Mouse (Mus musculus) natural killer cell, adult 2 months (primary cell): ENCODE data around the gene Rftn2.
"Not testable (repeated sequence)": the region's sequence is repeated elsewhere in the genome, so short reads cannot be mapped to it uniquely, and the experiment has no call there.

Experiments used
- DNase-seq, 2 experiments: peaks; one replicate each; pipeline ENCODE4 v3.0.0; 2022; ENCODE audit warnings: low spot score in 2 of 2

Gene Rftn2

DNA sequence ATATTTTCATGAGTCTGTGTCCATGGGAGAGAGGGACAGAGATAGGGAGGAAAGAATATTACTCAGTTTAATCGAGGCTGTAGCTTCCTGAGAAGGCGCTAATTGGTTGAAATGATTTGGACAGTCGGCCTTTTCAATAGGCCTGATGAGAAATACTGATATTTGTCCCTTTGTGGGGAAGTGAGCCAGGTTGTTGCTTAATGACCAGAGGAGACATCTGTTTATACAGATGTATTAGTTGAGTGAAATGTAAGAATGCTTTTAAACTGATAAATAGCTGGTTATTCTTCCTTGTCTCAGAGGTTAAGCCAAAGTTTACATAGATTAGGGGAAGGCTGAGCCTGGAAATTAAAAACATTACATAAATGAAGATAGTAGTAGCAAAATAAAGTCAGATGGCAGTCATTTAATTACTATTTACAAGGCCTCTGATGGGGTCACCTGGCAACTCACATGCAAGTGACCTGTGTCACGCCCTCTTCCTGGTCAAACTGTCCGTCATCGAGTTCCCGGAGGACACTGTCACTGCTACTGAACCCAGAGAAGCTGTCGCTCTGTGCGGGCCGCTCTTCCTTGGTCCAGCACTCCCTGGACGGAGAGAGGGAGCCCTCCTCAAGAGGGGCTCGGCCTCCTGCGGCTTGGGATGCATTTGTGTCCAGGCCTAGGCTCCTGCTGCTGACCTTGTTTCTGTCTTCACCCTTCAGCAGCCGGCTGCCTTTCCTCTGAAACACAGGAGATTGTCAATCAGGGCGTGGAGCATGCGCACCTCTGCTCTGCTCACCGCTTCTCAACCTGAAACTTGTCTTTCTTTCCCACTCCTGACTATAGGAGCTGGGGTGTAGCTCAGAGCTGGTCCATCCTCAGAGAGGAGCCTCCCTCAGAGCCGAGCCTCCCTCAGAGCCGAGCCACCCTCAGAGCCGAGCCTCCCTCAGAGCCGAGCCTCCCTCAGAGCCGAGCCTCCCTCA is 54.9 kb downstream of the Rftn2 start:
- no peak for DNase-seq

DNA sequence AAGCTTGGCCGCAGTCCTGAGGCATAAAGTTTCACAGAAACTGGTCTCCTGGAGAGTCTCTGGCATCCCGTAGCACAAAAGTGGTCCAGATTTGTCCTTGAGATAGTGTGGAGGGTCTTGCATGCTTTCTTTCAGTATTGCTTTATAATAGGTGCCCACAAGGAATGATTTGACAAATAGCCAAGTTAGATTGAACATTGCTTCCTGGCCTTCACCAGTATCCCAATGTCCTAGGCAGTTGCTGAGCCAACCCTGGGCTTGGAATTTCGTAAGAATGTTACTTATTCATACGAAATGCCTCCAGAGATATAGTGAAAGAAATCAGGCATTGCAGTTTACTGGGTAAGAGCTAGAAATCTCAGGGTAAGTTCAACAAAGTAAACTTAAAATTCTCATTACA is 58.0 kb downstream of the Rftn2 start:
- DNase-seq: no peak

DNA sequence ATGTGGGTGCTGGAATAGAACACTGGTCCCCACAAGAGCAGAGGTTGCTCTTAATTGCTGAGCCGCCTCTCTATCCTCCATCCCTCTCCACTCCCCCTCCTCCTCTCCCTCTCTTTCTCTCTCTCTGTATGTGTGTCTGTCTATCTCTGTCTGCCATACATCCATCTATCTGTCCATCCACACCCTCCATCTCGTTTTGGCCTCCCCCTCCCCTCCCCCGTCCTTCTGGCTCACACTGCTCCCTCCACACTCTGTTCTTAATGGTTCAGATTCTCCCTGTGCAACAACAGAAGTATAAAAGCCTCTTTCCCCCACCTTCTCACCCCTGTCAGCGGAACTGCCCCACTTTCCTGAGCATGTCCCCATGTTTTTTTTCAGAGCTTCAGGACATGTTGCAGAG is 59.0 kb downstream of the Rftn2 start:
- no peak for DNase-seq

DNA sequence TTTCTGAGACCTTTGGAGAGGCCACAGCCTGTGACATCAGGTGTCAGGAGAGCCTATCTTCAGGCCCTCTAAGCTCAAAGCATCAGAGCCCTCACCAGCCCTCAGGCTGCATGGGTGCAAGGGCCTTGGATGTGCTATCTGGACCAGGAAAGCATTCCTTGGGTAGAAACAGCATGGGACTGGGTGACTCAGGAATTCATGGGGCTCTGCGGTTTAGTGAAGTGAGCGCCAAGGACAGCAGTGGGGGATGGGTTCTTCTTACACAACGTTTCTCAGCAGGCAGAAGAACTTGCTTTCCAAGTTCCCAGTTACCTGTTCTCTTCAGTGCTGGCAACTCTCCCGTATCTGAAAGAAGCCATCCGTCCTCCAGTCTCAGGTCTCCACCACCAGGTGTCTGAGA is 62.6 kb downstream of the Rftn2 start:
- no peak for DNase-seq

DNA sequence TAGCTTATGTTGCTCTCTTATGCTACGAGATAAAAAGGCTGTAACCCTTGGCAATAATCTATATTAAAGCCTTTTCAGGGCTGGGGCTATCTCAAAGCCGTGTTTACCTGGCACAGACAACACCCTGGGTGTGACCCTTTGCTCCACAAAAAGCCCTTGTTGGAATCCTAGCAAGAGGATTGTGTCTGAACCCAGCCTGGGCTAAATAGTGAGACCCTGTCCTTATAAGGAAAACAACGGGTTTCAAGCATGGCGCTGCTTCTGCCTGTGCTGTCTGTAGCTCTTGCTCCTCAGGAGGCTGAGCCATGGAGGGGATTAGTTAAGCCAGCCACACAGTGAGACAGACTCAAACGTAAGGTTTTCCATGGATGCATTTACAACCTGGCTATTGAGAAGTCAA is 63.8 kb downstream of the Rftn2 start:
- no peak for DNase-seq

DNA sequence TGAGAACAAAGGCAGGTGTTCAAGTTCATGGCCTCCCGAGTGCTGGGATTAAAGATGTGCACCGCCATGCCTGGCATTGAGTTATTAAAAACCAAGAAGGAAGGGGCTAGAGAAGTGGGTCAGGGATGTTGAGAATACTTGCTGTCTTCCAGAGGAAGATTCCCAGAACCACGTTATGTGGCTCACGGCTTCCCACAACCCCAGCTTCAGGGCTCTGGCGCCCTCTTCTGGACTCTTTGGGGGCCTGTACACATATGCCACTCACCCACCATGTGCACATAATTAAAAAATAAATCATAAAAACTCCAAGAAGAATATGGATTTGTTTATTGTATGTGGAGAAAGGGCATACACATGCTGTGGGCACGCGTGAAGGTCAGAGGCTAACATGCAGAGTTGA is 64.7 kb downstream of the Rftn2 start:
- DNase-seq: no peak

DNA sequence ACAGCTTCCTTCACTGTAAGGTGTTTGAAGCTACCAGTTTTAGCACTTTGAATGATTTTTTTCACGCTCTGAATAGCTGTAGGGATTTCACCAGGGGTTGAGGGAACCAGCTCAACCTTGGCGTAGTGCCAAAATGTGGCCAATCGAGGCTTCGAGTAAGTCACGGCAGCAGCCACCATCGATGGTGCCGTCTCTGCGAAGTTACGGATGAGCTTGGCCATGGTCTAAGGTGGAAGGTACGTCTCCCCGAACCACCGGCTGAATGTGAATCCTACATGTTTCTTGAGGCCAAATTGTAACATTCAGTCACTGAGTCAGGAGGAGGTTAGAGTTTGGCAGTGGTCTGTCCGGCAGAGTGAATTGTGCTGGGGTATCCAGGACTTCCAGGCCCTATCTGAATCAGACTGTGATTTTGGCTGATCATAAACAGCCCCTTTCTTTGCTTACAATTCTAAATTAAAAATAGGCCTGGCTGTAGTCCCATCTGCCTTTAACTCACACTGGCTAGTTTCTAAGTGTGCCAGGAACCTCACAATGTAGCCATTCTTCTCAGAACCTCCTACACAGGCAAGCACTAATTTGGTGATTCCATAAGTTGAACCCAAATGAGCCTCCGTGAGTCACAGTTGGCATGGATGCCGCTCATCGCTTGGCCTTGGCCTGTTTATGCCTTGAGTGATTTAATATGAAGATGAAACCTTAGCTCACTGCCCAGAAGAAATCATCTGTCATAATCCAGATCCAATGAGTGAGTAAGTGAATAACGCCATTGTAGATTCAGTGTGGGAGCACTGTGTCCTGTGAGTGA is 65.5 kb downstream of the Rftn2 start:
- DNase-seq: no peak

DNA sequence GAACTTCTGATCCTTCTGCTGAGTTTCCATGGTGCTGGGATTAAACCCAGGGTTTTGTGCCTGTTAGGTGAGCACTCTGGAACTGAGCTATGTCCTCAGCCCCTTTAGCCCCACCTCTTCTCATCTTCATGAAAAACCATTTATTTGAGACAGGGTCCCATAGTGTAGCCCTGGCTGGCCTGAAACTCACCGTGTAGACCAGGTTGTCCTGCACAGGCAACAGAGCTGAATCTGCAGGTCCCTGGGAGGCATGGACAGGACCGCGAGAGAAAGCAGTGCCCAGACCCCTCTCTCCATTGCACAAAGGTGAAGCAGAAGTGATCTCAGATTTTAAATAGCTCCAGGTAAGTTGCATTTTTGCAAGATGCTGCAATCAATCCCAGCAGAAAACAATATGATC is 66.4 kb downstream of the Rftn2 start:
- DNase-seq: no peak

DNA sequence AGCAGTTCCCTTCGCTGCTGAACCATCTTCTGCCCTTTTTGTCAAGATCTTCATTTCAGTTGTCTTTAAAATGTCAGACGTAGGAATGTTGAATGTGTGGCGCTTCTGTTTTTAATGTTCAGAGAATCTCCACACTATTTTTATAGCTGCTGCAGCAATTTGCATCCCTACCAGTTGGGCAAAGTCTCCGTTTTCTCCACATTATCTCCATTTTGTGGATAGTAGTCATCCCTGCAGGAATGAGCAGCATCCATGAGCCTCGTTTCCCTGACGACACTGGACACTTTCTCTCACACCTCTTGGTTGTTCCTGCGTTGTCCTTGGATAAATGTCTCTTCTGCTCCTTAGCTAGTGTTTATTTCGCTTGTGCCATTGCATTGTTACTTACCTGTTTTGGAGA is 67.8 kb downstream of the Rftn2 start:
- no peak for DNase-seq

DNA sequence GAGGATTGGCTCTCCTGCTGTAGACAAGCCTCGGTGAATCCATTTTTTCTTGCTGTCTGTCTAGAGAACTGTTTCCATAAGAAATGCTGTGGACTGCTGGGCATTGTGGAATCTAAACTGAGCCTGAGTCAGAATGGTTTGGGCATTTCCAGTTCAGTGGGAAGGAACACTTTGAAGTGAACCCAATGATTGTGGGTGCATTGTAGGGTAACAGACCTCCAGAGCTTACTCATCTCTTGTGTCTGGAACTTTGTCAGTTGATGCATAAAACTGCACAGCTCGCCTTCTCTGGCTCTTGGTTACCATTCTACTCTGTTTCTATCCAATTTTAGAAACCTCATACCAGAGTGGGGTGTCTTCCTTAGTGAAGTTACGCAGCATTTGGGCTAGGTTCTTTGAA is 68.4 kb downstream of the Rftn2 start:
- no peak for DNase-seq

DNA sequence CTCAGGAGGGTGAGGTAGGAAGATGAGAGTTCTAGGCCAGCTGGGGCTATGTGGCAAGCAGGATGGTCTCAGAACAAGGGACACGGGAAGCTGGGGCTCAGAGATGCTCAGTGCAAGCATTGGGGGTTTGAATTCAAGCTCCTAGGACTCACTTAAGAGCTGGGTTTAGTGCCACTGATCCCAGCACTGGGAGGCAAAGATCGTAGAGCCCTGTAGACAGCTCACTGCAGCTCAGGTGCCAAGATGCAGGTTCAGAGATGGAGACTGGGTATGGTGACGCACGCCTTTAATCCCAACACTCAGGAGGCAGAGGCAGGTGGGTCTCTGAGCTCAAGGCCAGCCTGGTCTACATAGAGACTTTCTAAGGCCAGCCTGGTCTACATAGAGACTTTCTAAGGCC is 69.3 kb downstream of the Rftn2 start:
- DNase-seq: no peak

DNA sequence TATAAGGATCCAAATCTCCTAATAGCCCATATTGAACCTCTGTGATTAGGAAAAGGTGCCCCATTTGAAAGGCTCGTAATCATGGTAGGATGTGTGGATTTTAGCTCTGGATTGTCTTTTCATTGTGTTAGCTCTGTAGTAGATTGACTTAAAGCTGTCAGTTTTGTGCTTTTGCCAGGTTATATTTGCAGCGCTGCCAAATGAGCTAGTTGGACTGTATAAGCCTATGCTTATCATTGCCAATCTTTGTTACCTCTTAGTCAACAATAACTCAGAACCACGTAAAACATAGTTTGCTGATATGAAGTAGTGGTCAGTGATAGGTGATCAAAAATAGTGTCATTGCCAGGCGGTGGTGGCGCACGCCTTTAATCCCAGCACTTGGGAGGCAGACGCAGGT is 81.0 kb downstream of the Rftn2 start:
- no peak for DNase-seq

DNA sequence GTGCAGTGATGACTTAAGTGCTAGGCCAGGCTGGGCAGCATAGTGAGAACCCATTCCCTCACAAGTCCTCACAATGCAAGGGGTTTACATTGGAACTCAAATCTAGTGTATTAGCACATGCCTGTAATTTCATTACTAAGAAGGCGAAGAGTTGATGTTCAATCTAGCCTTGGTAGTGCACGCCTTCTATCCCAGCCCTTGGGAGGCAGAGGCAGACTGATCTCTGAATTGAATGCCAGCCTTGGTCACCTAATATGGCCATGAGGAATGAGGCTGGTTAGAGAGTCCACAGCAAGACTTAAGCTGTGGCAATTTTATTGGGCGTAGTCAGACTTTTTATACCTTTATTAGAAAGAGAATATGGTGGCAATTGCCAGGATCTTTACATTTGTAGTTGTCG is 82.2 kb downstream of the Rftn2 start:
- DNase-seq: no peak

DNA sequence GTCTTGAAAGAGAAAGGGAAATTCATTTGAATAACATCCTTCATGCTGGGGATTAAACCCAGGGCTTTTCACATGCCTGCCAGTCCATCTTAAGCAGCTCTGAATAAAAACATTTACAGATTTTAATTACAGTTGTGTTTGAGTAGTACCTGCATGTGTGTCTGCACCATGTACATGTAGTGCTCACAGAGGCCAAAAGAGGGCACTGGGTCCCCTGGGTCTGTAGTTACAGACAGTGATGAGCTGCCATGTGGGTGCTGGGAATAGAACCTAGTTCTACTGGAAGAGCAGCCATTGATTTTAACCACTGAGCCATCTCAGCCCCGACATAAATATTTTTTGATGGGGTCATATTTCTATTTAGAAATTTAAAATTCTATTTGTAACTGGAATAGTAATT is 90.7 kb downstream of the Rftn2 start:
- no peak for DNase-seq

DNA sequence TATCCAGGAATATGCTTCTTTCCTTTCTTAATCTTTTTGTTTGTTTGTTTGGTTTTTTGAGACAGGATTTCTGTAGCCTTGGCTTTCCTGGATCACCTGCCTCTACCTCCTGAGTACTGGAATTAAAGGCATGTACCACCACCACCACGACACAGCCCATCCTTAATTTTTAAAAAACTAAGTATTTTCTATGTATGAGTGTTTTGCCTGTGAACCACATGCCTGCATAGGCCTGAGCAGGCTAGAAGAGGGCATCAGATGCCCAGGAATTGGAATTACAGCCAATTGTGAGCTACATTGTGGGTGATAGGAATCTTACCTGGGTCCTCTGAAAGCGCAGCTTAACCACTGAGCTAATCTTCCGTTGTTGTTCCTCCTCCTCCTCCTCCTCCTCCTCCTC is 92.3 kb downstream of the Rftn2 start:
- no peak for DNase-seq

DNA sequence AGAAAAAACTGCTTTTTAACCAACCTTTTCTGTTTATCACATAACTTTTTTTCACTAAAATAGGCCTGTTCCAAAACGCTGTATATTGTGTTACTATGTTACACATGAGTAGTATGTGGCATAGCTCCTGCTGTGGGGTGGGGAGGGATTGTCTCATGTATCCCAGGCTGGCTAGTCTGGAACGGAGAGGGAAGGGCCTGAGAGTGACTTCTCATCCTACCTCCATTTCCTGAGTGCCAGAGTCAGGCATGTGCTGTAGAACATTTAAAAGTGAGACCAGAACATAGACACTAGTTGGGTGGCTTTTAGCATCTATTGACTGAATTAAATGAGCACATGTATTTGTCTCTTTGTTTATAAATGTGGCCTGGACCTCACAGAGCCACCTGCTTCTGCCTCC is 93.4 kb downstream of the Rftn2 start:
- no peak for DNase-seq

DNA sequence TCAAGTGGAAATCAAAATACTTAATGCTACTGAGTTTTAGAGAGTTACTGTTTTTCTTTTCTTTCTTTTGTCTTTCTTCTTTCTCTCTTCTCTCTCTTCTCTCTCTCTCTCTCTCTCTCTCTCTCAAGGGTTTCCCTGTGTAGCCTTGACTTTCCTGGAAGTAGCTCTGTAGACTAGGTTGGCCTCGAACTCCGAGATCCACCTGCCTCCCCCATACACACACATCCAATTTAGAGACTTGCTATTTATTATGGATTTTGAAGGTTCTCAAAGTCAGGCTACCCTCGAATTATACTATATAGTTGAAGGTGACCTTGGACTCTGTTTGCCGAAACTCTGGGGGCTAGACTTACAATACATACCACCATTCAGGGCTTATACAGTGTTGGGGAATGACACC is 94.3 kb downstream of the Rftn2 start:
- no peak for DNase-seq

DNA sequence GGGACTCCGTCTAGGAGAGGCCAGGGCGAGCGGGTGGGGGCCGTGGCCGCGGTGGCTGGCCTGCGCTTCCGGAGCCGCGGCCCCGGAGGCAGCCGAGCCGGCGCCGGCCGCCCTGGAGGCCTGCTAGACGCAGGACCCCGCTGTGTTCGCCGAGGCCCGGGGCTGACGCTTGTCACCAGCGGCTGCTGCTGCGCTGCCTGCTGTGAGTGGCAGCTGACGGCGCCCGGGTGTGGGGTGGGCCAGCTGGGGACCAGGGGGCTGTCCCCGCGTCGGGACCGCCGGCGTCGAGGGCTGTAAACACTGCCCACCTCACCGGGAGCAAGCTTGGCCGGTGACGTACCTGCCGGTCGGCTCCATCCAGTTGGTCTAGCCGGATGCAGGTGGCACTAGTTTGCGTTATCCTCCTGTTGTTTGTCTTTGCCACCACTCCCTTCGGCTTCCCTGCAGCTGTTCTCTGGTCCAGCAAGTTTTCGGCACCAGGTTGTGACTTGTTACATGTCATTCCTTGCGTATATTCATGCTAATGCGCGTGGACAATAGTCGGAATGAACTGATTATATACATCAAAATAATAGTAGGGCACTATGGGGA is 95.1 kb downstream of the Rftn2 start:
- DNase-seq: peak in 1 of 2 experiments; percentile 78

DNA sequence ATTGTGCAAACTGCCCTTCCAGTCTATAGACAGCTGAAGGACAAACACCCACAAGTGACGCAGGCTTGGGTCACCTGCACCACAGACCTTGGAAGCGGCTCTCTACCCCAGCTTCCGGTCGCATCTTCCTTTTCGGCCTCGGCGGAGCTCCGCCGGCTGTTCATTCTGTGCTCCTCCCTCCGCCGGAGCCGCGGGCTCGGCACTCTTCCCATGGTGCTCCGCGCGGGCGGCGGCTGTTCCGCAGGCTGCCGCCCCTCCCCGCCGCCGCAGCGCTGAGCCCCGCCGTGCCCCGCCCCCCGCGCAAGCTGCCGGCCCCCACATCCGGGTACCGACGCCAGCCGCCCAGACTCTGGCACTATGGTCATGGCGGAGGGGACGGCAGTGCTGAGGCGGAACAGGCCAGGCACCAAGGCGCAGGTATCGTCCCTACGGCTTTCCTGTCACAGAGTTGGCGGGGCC is 95.6 kb downstream of the Rftn2 start, which contains the start of gene Mob4:
Gene Mob4, plus strand, starts transcription at position 289 of the 459 bp plus-strand sequence.
- DNase-seq: peak; percentile 91

DNA sequence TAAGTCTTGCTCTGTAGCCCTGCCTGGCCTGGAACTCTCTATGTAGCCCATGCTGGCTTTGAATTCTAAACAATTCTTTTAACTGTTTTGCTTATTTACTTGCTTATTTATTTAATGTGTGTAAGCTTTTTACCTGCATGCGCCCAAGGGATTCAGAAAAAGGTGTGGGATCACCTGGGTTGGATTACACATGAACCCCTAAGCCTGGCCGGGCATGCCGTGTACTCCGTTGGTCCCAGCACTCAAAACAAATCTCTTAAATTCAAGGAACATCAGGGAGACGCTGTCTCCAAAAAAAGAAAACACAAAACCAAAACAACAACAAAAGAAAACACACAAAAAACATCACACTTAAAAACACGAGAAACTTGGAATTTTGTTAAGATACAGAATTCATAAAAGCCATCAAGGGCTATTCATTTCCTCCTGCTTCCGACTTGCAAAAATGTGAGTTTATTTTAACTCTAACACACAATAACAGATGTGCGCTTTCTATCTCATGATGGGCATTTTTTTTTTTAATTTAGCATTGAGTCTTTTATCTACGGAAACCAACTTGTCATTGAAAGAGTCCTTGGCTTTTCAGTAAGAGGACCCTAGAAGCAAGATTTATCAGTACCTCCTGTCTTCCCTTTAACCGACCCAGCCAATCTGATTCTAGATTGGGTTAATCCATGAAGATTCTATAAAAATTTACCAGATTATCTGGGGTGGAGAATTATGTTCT is 96.2 kb downstream of the Rftn2 start:
- no peak for DNase-seq

DNA sequence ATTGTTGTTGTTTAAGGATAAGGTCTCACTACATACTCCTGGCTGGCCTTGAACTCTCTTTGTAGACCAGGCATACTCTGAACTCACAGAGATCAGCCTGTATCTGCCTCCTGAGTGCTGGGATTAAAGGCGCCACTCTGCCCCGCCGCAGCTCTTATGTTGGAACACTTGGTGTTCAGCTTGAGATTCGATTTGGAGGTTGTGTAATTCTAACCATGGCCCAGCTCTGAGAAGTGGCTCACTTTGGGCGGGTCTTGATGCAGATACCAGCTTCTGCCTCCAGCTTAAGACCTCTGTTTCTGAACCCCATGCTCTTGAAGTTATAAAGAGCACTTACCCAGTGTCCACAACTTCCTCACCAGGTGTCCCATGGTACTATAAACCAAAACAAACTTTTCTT is 96.9 kb downstream of the Rftn2 start:
- no peak for DNase-seq

DNA sequence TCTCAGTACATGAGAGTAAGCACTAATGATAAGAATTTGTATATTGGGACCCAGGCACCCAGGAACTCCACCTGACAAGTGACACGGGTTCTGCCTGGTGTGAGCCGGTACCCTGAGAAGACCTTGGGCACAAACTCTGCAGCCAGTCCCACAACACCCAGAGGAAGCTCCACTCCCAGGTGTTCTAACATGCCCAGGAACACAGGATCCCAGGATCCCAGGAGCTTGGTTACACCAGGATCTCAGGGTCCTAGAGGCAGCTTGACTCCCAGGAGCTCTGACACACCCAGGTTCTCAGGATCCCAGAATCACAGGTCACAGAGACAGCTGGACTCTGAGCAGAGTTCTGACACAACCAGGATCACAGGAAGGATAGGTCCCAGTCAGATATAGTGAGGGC is 102.4 kb downstream of the Rftn2 start:
- not testable (repeated sequence) for DNase-seq
